Mouse (Mus musculus) E14TG2a.4 (cell line): Measurements from ENCODE around the gene Med15.

Experiments
- H3K27me3 ChIP-seq: 2 replicates; pipeline ENCODE4 v1.6.1; 2014; ENCODE audit warnings: low read length, control low read depth; ENCODE audit not compliant: insufficient read depth
- H3K36me3 ChIP-seq: 2 replicates; pipeline ENCODE4 v1.6.1; 2014; ENCODE audit warnings: low read length, control low read depth; ENCODE audit not compliant: insufficient read depth
- H3K4me1 ChIP-seq: replicated peaks from 2 replicates; pipeline ENCODE4 v1.6.1; 2014; ENCODE audit warnings: low read depth, low read length, control low read depth
- H3K4me3 ChIP-seq: replicated peaks from 2 replicates; pipeline ENCODE4 v1.5.1; 2014; ENCODE audit warnings: mild to moderate bottlenecking, low read length
- H3K9me3 ChIP-seq: 2 replicates; pipeline ENCODE4 v1.6.1; 2014; ENCODE audit warnings: low read length, control low read depth
- CTCF ChIP-seq: conservative IDR thresholded peaks from 2 replicates; pipeline ENCODE4 v1.5.1; 2014; ENCODE audit warnings: low read length
- NANOG ChIP-seq: IDR thresholded peaks from 2 replicates; pipeline ENCODE4 v1.6.1; 2014; ENCODE audit warnings: borderline replicate concordance, low read length, mixed read lengths
- POU5F1 ChIP-seq: IDR thresholded peaks from 2 replicates; pipeline ENCODE4 v1.6.1; 2014; ENCODE audit warnings: low read length, borderline replicate concordance

Gene Med15

DNA sequence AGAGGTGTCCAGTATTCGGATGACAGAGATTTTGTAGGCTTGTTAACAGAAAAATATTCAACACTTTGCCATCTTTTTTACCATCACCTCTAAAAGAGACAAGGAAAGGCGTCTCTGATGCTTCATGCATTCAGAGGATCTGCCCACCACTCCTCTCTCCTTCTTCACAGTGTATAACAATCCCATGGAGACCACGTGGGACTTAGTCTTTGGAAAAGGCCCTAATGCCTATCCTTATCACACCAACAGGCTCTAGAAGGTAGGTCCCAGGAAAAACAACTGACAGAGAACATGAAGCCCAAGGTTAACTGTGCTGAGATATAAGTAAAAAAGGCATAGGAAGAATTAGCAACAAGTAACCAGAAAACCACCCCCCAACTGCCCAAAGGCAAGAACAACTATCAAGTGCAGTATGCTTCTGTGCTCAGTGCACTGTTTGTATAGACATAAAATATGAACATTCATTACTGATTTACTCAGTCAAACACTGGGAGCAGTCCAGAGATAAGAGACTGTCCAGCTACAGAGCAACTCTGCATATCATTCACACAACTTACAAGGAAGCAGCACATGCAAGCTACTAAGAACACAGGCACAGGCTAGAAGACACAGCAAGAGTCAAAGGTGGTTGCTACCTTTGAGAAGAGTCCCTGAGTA, 32.2 kb downstream of the Med15 start:
- H3K9me3 ChIP-seq: no peaks in the 10 kb centered on the region
- H3K4me1 ChIP-seq: no peaks in the 10 kb centered on the region
- no peak overlapping the region for H3K4me3 ChIP-seq
- TF ChIP-seq CTCF: no peak
- no peak for TF ChIP-seq POU5F1
- no peak for TF ChIP-seq NANOG
- peaks cover 53% of the 10 kb centered on the region for H3K36me3 ChIP-seq
- H3K27me3 ChIP-seq: no peaks in the 10 kb centered on the region

GRCm38 (mm10) chr16:17694860-17695259, 37.8 kb downstream of the Med15 start:
- Histone ChIP-seq H3K9me3 (no peaks in the 10 kb centered on the region), H3K4me3 (no peak overlapping the region), H3K36me3 (peaks cover 47% of the 10 kb centered on the region), H3K4me1 (no peaks in the 10 kb centered on the region; the same call in 1 of the 2 replicates), H3K27me3 (no peaks in the 10 kb centered on the region)
- no peak for TF ChIP-seq NANOG
- no peak for TF ChIP-seq POU5F1

- TF ChIP-seq NANOG: no peak
- TF ChIP-seq POU5F1: no peak
- no peak for TF ChIP-seq CTCF
- Histone ChIP-seq H3K4me3 (no peak overlapping the region), H3K9me3 (no peaks in the 10 kb centered on the region), H3K27me3 (no peaks in the 10 kb centered on the region), H3K36me3 (peaks cover 83% of the 10 kb centered on the region), H3K4me1 (no peaks in the 10 kb centered on the region)
Measured at GRCm38 (mm10) chr16:17669886-17670285, 62.8 kb downstream of the Med15 start.

GRCm38 (mm10) chr16:17665568-17665967, 67.1 kb downstream of the Med15 start:
- H3K9me3 ChIP-seq: no peaks in the 10 kb centered on the region
- no peaks in the 10 kb centered on the region for H3K4me1 ChIP-seq
- TF ChIP-seq NANOG: no peak
- no peak for TF ChIP-seq CTCF
- no peak for TF ChIP-seq POU5F1
- H3K36me3 ChIP-seq: peaks cover 77% of the 10 kb centered on the region
- H3K4me3 ChIP-seq: no peak overlapping the region
- no peaks in the 10 kb centered on the region for H3K27me3 ChIP-seq

DNA sequence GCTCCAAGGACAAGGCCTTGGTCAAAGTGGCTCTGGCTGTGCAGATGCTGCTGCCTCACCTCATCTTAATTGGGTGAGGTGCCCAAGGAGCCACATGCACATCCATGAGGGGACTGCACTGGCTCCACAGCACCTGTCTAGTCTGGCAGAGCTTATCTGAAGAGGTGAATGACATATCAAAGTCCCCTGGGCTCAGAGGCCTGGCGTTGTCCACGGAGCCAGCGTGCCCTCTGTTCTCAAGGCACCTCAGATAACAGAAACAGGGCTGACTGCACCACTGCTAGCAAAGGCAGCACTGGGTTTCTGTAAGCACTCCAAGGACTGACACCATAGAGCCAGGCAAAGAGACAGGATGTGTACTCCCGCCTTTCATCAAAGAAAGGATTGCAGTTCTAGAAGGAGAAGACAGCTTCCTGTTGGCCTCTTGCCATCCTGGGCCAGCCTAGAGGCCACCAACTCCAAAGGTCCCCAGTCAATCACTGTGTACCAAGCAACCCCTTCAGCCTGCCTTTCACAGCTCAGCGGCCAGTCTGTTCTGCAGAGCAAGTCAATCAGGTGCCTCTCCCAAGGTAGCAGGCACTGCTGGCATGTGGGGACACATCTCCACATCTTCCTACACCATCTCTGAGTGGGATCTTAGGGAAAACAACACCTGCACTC, 76.3 kb downstream of the Med15 start:
- TF ChIP-seq CTCF: no peak
- no peak for TF ChIP-seq NANOG
- TF ChIP-seq POU5F1: no peak

GRCm38 (mm10) chr16:17654188-17654795, 78.4 kb downstream of the Med15 start:
- TF ChIP-seq POU5F1: no peak
- H3K27me3 ChIP-seq: no peaks in the 10 kb centered on the region
- H3K4me3 ChIP-seq: no peak overlapping the region
- H3K36me3 ChIP-seq: peaks cover 80% of the 10 kb centered on the region
- no peaks in the 10 kb centered on the region for H3K9me3 ChIP-seq
- H3K4me1 ChIP-seq: peaks cover 21% of the 10 kb centered on the region

More for the DNA sequence above, 76.3 kb downstream of the Med15 start:
- Histone ChIP-seq H3K27me3 (no peaks in the 10 kb centered on the region), H3K36me3 (peaks cover 91% of the 10 kb centered on the region), H3K9me3 (no peaks in the 10 kb centered on the region), H3K4me3 (no peak overlapping the region), H3K4me1 (peaks cover 4% of the 10 kb centered on the region; the same call in 1 of the 2 replicates)

DNA sequence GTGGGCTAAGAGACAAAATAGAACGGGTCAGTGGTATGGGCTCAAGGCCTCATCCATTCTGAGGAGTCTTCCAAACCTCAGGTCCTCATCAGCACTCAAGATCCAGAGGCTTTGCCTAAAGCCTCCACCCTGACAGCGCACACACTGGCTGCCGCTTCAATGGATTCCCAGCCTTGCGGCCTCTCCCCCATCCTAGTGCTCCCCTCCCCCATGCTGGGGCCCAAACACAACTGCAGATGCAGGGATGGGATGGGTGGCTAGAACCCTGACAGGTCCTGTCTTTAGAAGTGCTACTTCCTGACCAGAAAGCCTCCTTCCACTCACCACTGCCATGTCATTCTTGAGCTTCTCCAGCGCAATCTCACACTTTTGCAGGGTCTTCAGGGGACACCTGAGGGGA, 79.1 kb downstream of the Med15 start:
- Histone ChIP-seq H3K27me3 (no peaks in the 10 kb centered on the region), H3K4me1 (peaks cover 21% of the 10 kb centered on the region), H3K4me3 (no peak overlapping the region), H3K36me3 (peaks cover 83% of the 10 kb centered on the region), H3K9me3 (no peaks in the 10 kb centered on the region)
- no peak for TF ChIP-seq POU5F1
- TF ChIP-seq NANOG: no peak
- no peak for TF ChIP-seq CTCF

DNA sequence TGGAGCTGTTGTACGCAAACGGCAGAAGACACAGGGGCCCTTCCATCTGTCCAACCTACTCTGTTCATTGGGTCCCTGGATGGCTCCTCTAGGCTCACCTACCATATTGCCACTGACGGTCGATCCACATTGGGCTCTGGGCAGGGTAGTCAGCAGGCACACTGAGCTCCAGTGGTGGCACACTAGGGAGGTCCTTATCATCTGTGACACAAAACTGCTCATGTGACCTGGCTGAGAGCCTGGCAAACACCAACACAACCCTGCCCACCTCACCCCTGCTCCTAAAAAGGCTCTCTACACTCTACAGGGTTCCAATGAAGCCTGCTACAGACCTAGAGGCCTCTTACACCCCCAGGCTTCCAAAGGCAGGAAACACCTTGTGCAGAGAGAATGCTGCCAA, 80.1 kb downstream of the Med15 start:
- Histone ChIP-seq H3K4me1 (peaks cover 26% of the 10 kb centered on the region), H3K27me3 (0 out of 2 replicates have a peak, but pooled peaks cover 4% of the 10 kb centered on the region), H3K36me3 (peaks cover 83% of the 10 kb centered on the region), H3K9me3 (no peaks in the 10 kb centered on the region), H3K4me3 (no peak overlapping the region)
- no peak for TF ChIP-seq NANOG
- TF ChIP-seq CTCF: no peak
- no peak for TF ChIP-seq POU5F1
